Mouse (Mus musculus) small intestine, adult 2 months (tissue): ENCODE measurements around the gene Coa4.

Source experiments
- CTCF ChIP-seq: fragments of 200-500 bp; IDR thresholded peaks from 2 replicates; pipeline ENCODE4 v1.5.1; 2012; ENCODE audit warnings: low read depth, mild to moderate bottlenecking, control low read depth, inconsistent platforms, low read length, moderate library complexity, mixed read lengths; ENCODE audit not compliant: insufficient replicate concordance, insufficient read length; ENCODE audit errors: extremely low read depth
- POLR2A ChIP-seq: fragments of 200-500 bp; IDR thresholded peaks from 2 replicates; pipeline ENCODE4 v1.6.1; 2012; ENCODE audit warnings: low read depth, mild to moderate bottlenecking, control low read depth, inconsistent platforms, low read length, moderate library complexity

- TF ChIP-seq POLR2A (no peak), CTCF (no peak)
Observed at GRCm38 (mm10) chr7:100503076-100503475, 33.8 kb upstream of the Coa4 start.
